Mouse (Mus musculus): ENCODE measurements around the gene Gfra4. TPM values are rescaled to one million over a fixed set of nuclear protein-coding genes. Genes with fewer than 3 reads are reported as not detected.

Gfra4 gene
- polyA plus RNA-seq, 1 experiment from 2014 or later = 14.2 TPM

- peak overlapping the region; percentile 24; the same call in 1 of the 2 replicates for H3K4me2 ChIP-seq (ENCODE audit: low read length)
- ATAC-seq (replicated peaks; ENCODE audit: low FRiP score, low read depth) = peak; percentile 70; the same call in 1 of the 2 replicates
These were observed 2.3 kb upstream of the Gfra4 start for GRCm38 (mm10) chr2:131044989-131045720.

GRCm38 (mm10) chr2:131044354-131044852 lies 1.5 kb upstream of the Gfra4 start:
- H3K4me2 ChIP-seq (ENCODE audit: low read length) = peak overlapping the region; percentile 24; the same call in 1 of the 2 replicates
- 7% methylated on average over 7 of the region's 7 CpGs for WGBS
- H3K27ac ChIP-seq = peak overlapping the region; percentile 27; the same call in 1 of the 2 replicates
- peak; percentile 41; the same call in 1 of the 2 replicates for ATAC-seq (replicated peaks; ENCODE audit: low FRiP score, low read depth)
- H3K9ac ChIP-seq (ENCODE audit: low read depth, low read length) = no peak overlapping the region
- H3K9me3 ChIP-seq (replicated peaks; ENCODE audit: low read length) = no peaks in the 10 kb centered on the region
- peaks cover 11% of the 10 kb centered on the region; the same call in 1 of the 2 replicates for H3K27me3 ChIP-seq (ENCODE audit: insufficient read depth, low read length)
- H3K4me1 ChIP-seq (replicated peaks; ENCODE audit: insufficient read depth, low read length) = peaks cover 8% of the 10 kb centered on the region
- H3K4me3 ChIP-seq (replicated peaks; ENCODE audit: low read depth, low read length) = no peak overlapping the region
- no peaks in the 10 kb centered on the region for H3K36me3 ChIP-seq (ENCODE audit: insufficient read depth, low read length)
- peak; percentile 58; the same call in 1 of the 2 replicates for TF ChIP-seq CTCF (IDR thresholded peaks at IDR 0.05; ENCODE audit: low read depth)
- peak; percentile 64 for DNase-seq (ENCODE audit: low spot score)

More at GRCm38 (mm10) chr2:131044989-131045720, 2.3 kb upstream of the Gfra4 start:
- Histone ChIP-seq H3K27ac (peak overlapping the region; percentile 27; the same call in 1 of the 2 replicates), H3K9ac (ENCODE audit: low read depth, low read length) (no peak overlapping the region), H3K27me3 (ENCODE audit: insufficient read depth, low read length) (peaks cover 11% of the 10 kb centered on the region; the same call in 1 of the 2 replicates), H3K4me1 (replicated peaks; ENCODE audit: insufficient read depth, low read length) (peaks cover 8% of the 10 kb centered on the region), H3K36me3 (ENCODE audit: insufficient read depth, low read length) (no peaks in the 10 kb centered on the region), H3K9me3 (replicated peaks; ENCODE audit: low read length) (no peaks in the 10 kb centered on the region), H3K4me3 (replicated peaks; ENCODE audit: low read depth, low read length) (no peak overlapping the region)
- WGBS = 48% methylated on average over 9 of the region's 9 CpGs
- peak; percentile 34 for DNase-seq (ENCODE audit: low spot score)
- TF ChIP-seq CTCF (IDR thresholded peaks at IDR 0.05; ENCODE audit: low read depth) = no peak

GRCm38 (mm10) chr2:131040854-131041825 lies 1.7 kb downstream of the Gfra4 start:
- Histone ChIP-seq H3K27ac (no peak overlapping the region), H3K4me2 (ENCODE audit: low read length) (peak overlapping the region; percentile 96), H3K36me3 (ENCODE audit: insufficient read depth, low read length) (no peaks in the 10 kb centered on the region), H3K9ac (ENCODE audit: low read depth, low read length) (peak overlapping the region; percentile 60), H3K9me3 (replicated peaks; ENCODE audit: low read length) (no peaks in the 10 kb centered on the region), H3K4me3 (replicated peaks; ENCODE audit: low read depth, low read length) (peak overlapping the region; percentile 44), H3K4me1 (replicated peaks; ENCODE audit: insufficient read depth, low read length) (peaks cover 8% of the 10 kb centered on the region), H3K27me3 (ENCODE audit: insufficient read depth, low read length) (peaks cover 11% of the 10 kb centered on the region; the same call in 1 of the 2 replicates)
- TF ChIP-seq CTCF (IDR thresholded peaks at IDR 0.05; ENCODE audit: low read depth) = no peak
- DNase-seq (ENCODE audit: low spot score) (no peak), ATAC-seq (replicated peaks; ENCODE audit: low FRiP score, low read depth) (peak; percentile 18; the same call in 1 of the 2 replicates)
- WGBS = 3% methylated on average over 101 of the region's 115 CpGs

GRCm38 (mm10) chr2:131038675-131039074 lies 4.2 kb downstream of the Gfra4 start:
- H3K36me3 ChIP-seq (ENCODE audit: insufficient read depth, low read length) = no peaks in the 10 kb centered on the region
- no peaks in the 10 kb centered on the region for H3K9me3 ChIP-seq (replicated peaks; ENCODE audit: low read length)
- H3K27me3 ChIP-seq (ENCODE audit: insufficient read depth, low read length) = peaks cover 11% of the 10 kb centered on the region; the same call in 1 of the 2 replicates
- no peak for DNase-seq (ENCODE audit: low spot score)
- H3K9ac ChIP-seq (ENCODE audit: low read depth, low read length) = no peak overlapping the region
- H3K4me2 ChIP-seq (ENCODE audit: low read length) = no peak overlapping the region
- no peak for ATAC-seq (replicated peaks; ENCODE audit: low FRiP score, low read depth)
- no peak overlapping the region for H3K27ac ChIP-seq
- 84% methylated on average over 5 of the region's 5 CpGs for WGBS
- TF ChIP-seq CTCF (IDR thresholded peaks at IDR 0.05; ENCODE audit: low read depth) = no peak
- no peak overlapping the region for H3K4me3 ChIP-seq (replicated peaks; ENCODE audit: low read depth, low read length)
- peaks cover 8% of the 10 kb centered on the region for H3K4me1 ChIP-seq (replicated peaks; ENCODE audit: insufficient read depth, low read length)

- no peak for TF ChIP-seq CTCF (IDR thresholded peaks at IDR 0.05; ENCODE audit: low read depth)
- Histone ChIP-seq H3K36me3 (ENCODE audit: insufficient read depth, low read length) (no peaks in the 10 kb centered on the region), H3K4me1 (replicated peaks; ENCODE audit: insufficient read depth, low read length) (peaks cover 8% of the 10 kb centered on the region), H3K4me3 (replicated peaks; ENCODE audit: low read depth, low read length) (no peak overlapping the region), H3K9ac (ENCODE audit: low read depth, low read length) (no peak overlapping the region), H3K9me3 (replicated peaks; ENCODE audit: low read length) (no peaks in the 10 kb centered on the region), H3K27me3 (ENCODE audit: insufficient read depth, low read length) (peaks cover 11% of the 10 kb centered on the region; the same call in 1 of the 2 replicates), H3K4me2 (ENCODE audit: low read length) (no peak overlapping the region), H3K27ac (no peak overlapping the region)
- WGBS = 89% methylated on average over 6 of the region's 6 CpGs
- DNase-seq (ENCODE audit: low spot score) (no peak), ATAC-seq (replicated peaks; ENCODE audit: low FRiP score, low read depth) (no peak)
These were observed 4.7 kb downstream of the Gfra4 start for GRCm38 (mm10) chr2:131038197-131038596.
